Mouse (Mus musculus) forebrain, embryonic 11.5 days (tissue): Measurements from ENCODE around the gene Unc13d. TPM values are rescaled to one million over a fixed set of nuclear protein-coding genes. Genes with fewer than 3 reads are reported as not detected.

ENCODE experiments used
- polyA plus RNA-seq: library from polyadenylated mRNA; unstranded; fragments of >200 nt; fragmentation: Nextera tagmentation; extraction: Ambion mirVana; gene quantifications from 2 replicates; pipeline ENCODE4 v1.2.1, GENCODE M21; 2014

Unc13d gene
- polyA plus RNA-seq, 1 experiment from 2014 or later, result 2.2 TPM

Other genes with a start within 250 kb of the Unc13d start
- gene Myo15b, start 219.6 kb downstream of the Unc13d start, polyA plus RNA-seq, result 0.16 TPM in 1 of 2 replicates, not detected in the other
- gene Smim5, start 178.0 kb downstream of the Unc13d start, polyA plus RNA-seq, result 2.0 and 2.6 TPM in 2 replicates
- gene Smim6, start 165.9 kb downstream of the Unc13d start, polyA plus RNA-seq, result 0.72 and 0.95 TPM in 2 replicates
- 55.2 and 56.3 TPM in 2 replicates for gene Sap30bp, start 144.7 kb downstream of the Unc13d start, polyA plus RNA-seq
- gene Recql5, start 144.5 kb downstream of the Unc13d start, polyA plus RNA-seq, result 28.3 and 35.6 TPM in 2 replicates
- 0.57 and 0.72 TPM in 2 replicates for gene Itgb4, start 103.3 kb downstream of the Unc13d start, polyA plus RNA-seq
- 142 and 151 TPM in 2 replicates for gene Galk1, start 65.2 kb downstream of the Unc13d start, polyA plus RNA-seq
- 1,836 and 1,931 TPM in 2 replicates for gene H3f3b, start 50.0 kb downstream of the Unc13d start, polyA plus RNA-seq
- gene Unk, start 47.6 kb downstream of the Unc13d start, polyA plus RNA-seq, result 40.7 and 48.5 TPM in 2 replicates
- gene Wbp2, start 9.0 kb upstream of the Unc13d start, polyA plus RNA-seq, result 100.0 and 111 TPM in 2 replicates
- gene Trim47, start 49.2 kb upstream of the Unc13d start, polyA plus RNA-seq, result 3.4 and 3.8 TPM in 2 replicates
- gene Trim65, start 53.2 kb upstream of the Unc13d start, polyA plus RNA-seq, result 1.8 and 1.9 TPM in 2 replicates
- gene Mrpl38, start 60.9 kb upstream of the Unc13d start, polyA plus RNA-seq, result 98.0 and 109 TPM in 2 replicates
- 52.8 and 60.3 TPM in 2 replicates for gene Fbf1, start 90.2 kb upstream of the Unc13d start, polyA plus RNA-seq
- gene Ten1, start 120.9 kb upstream of the Unc13d start, polyA plus RNA-seq, result 48.5 and 55.4 TPM in 2 replicates
- 28.0 and 30.2 TPM in 2 replicates for gene Acox1, start 121.1 kb upstream of the Unc13d start, polyA plus RNA-seq
- 0.61 and 0.80 TPM in 2 replicates for gene Evpl, start 160.1 kb upstream of the Unc13d start, polyA plus RNA-seq
- 81.2 and 83.6 TPM in 2 replicates for gene Srp68, start 196.3 kb upstream of the Unc13d start, polyA plus RNA-seq
- gene Galr2, start 203.0 kb upstream of the Unc13d start, polyA plus RNA-seq, result 0.27 TPM in 1 of 2 replicates, not detected in the other
- gene Exoc7, start 229.3 kb upstream of the Unc13d start, polyA plus RNA-seq, result 67.8 and 71.1 TPM in 2 replicates